Mouse (Mus musculus) embryonic facial prominence, embryonic 11.5 days (tissue): ENCODE data around the gene Tbck. TPM values are rescaled to one million over a fixed set of nuclear protein-coding genes. Genes with fewer than 3 reads are reported as not detected.

Source experiments
- ATAC-seq: fragments of 200-750 bp; cut with Nextera tagmentation; replicated peaks from 2 replicates; pipeline ENCODE4 v1.8.0; 2017; ENCODE audit warnings: low read depth; ENCODE audit not compliant: insufficient number of reproducible peaks, low FRiP score, low TSS enrichment
- DNase-seq: peaks from one replicate; pipeline ENCODE4 v3.0.0-alpha.2; 2015; ENCODE audit warnings: low spot score
- H3K27ac ChIP-seq: fragments of 300-500 bp; sonication (generic); replicated peaks from 2 replicates; pipeline ENCODE4 v1.5.1; 2014; ENCODE audit warnings: mild to moderate bottlenecking, low read depth, low read length, control low read depth
- H3K27me3 ChIP-seq: fragments of 300-500 bp; sonication (generic); 2 replicates; pipeline ENCODE4 v1.6.1; 2014; ENCODE audit warnings: mild to moderate bottlenecking, low read length, moderate library complexity, mixed read lengths; ENCODE audit not compliant: control insufficient read depth, insufficient read depth
- H3K36me3 ChIP-seq: fragments of 300-500 bp; sonication (generic); replicated peaks from 2 replicates; pipeline ENCODE4 v1.6.1; 2014; ENCODE audit warnings: low read depth, mild to moderate bottlenecking, low read length, moderate library complexity, mixed read lengths; ENCODE audit not compliant: control insufficient read depth, insufficient read depth
- H3K4me1 ChIP-seq: fragments of 300-500 bp; sonication (generic); 2 replicates; pipeline ENCODE4 v1.6.1; 2014; ENCODE audit warnings: low read length, mixed read lengths; ENCODE audit not compliant: control insufficient read depth, insufficient read depth
- H3K4me2 ChIP-seq: fragments of 300-500 bp; sonication (generic); 2 replicates; pipeline ENCODE4 v1.6.1; 2014; ENCODE audit warnings: low read depth, mild to moderate bottlenecking, control low read depth, low read length, moderate library complexity
- H3K4me3 ChIP-seq: fragments of 300-500 bp; sonication (generic); 2 replicates; pipeline ENCODE4 v1.5.1; 2014; ENCODE audit warnings: low read depth, low read length, control low read depth
- H3K9ac ChIP-seq: fragments of 300-500 bp; sonication (generic); replicated peaks from 2 replicates; pipeline ENCODE4 v1.6.1; 2014; ENCODE audit warnings: mild to moderate bottlenecking, control low read depth, low read length
- H3K9me3 ChIP-seq: fragments of 300-500 bp; sonication (generic); replicated peaks from 2 replicates; pipeline ENCODE4 v1.6.1; 2016; ENCODE audit warnings: mild to moderate bottlenecking, low read length, inconsistent platforms, mixed read lengths; ENCODE audit not compliant: control insufficient read depth
- WGBS: fragments of 180-500 bp; shearing (Covaris S2); extraction: QIAGEN DNeasy Blood & Tissue Kit; methylation state at CpG from one replicate; pipeline ENCODE4 v1.1.7; 2014; 5-methylcytosine and 5-hydroxymethylcytosine counted together
- polyA plus RNA-seq: library from polyadenylated mRNA; unstranded; fragments of >200 nt; fragmentation: Nextera tagmentation; extraction: Ambion mirVana; gene quantifications from 2 replicates; pipeline ENCODE4 v1.2.1, GENCODE M21; 2014

Gene Tbck
- polyA plus RNA-seq, 1 experiment from 2014 or later, result 23.0 TPM

DNA sequence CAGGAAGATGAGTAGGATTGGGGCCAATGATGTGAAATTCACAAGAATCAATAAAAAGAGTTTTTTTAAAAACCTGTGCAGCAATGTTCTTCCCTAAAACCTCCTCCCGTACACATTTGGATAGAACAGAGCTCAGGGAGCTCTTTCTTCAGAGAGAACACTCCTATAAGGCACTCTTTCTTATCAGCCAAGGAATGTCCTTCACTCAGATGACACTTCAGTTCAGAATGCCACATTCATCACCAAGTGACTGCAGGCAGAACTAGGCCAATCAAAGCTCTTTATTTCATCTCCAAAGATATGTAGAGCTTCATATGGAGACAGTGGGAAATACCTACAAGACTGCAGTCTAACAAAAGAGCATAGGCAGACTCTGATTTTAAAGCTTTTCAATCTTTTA lies 116.3 kb downstream of the Tbck start:
- Histone ChIP-seq H3K4me2 (no peak overlapping the region), H3K9me3 (no peaks in the 10 kb centered on the region), H3K4me3 (no peak overlapping the region), H3K27me3 (no peaks in the 10 kb centered on the region), H3K27ac (no peak overlapping the region), H3K4me1 (no peaks in the 10 kb centered on the region), H3K9ac (no peak overlapping the region), H3K36me3 (no peaks in the 10 kb centered on the region)
- ATAC-seq (no peak), DNase-seq (no peak)
- WGBS, result 65% methylated on average over 1 of the region's 1 CpGs

- Histone ChIP-seq H3K9me3 (no peaks in the 10 kb centered on the region), H3K4me1 (no peaks in the 10 kb centered on the region), H3K27me3 (no peaks in the 10 kb centered on the region), H3K27ac (no peak overlapping the region), H3K9ac (no peak overlapping the region), H3K36me3 (no peaks in the 10 kb centered on the region), H3K4me3 (no peak overlapping the region), H3K4me2 (no peak overlapping the region)
- no peak for DNase-seq
- no peak for ATAC-seq
- WGBS, result 87% methylated on average over 3 of the region's 3 CpGs
Observed at GRCm38 (mm10) chr3:132801910-132802309, 118.0 kb downstream of the Tbck start.

- no peak for ATAC-seq
- Histone ChIP-seq H3K27me3 (no peaks in the 10 kb centered on the region), H3K4me3 (no peak overlapping the region), H3K27ac (no peak overlapping the region), H3K9me3 (no peaks in the 10 kb centered on the region), H3K4me1 (no peaks in the 10 kb centered on the region), H3K4me2 (no peak overlapping the region), H3K36me3 (no peaks in the 10 kb centered on the region), H3K9ac (no peak overlapping the region)
- no peak for DNase-seq
- WGBS, result 74% methylated on average over 2 of the region's 2 CpGs
Observed at GRCm38 (mm10) chr3:132807888-132808579, 124.1 kb downstream of the Tbck start.

DNA sequence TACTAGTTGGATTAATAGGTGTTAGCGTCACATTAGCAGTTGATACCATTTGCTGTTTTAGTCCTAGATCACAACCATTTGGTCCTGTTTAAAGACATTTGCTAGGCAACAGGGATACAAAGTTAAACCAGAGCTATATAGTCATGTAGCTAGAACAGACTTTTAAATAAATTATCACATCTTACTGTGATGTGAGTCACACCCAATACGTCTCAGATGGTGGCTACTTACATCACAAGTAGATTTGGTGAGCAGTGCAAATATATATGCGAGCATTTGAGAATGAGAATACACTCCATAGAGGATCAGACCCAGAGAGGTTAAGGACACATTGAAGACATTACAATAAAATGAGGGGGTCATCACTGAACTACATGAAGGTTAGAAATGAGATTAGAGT lies 125.0 kb downstream of the Tbck start:
- DNase-seq, result no peak
- no peaks in the 10 kb centered on the region for H3K9me3 ChIP-seq
- WGBS, result 90% methylated on average over 3 of the region's 3 CpGs
- H3K4me3 ChIP-seq, result no peak overlapping the region
- H3K36me3 ChIP-seq, result no peaks in the 10 kb centered on the region
- no peak overlapping the region for H3K4me2 ChIP-seq
- H3K9ac ChIP-seq, result no peak overlapping the region
- no peaks in the 10 kb centered on the region for H3K27me3 ChIP-seq
- no peak overlapping the region for H3K27ac ChIP-seq
- H3K4me1 ChIP-seq, result no peaks in the 10 kb centered on the region
- no peak for ATAC-seq

GRCm38 (mm10) chr3:132811791-132812190 lies 127.8 kb downstream of the Tbck start:
- Histone ChIP-seq H3K4me2 (no peak overlapping the region), H3K27me3 (no peaks in the 10 kb centered on the region), H3K36me3 (no peaks in the 10 kb centered on the region), H3K27ac (no peak overlapping the region), H3K9me3 (no peaks in the 10 kb centered on the region), H3K9ac (no peak overlapping the region), H3K4me1 (no peaks in the 10 kb centered on the region), H3K4me3 (no peak overlapping the region)
- no peak for DNase-seq
- 84% methylated on average over 5 of the region's 5 CpGs for WGBS
- ATAC-seq, result no peak

DNA sequence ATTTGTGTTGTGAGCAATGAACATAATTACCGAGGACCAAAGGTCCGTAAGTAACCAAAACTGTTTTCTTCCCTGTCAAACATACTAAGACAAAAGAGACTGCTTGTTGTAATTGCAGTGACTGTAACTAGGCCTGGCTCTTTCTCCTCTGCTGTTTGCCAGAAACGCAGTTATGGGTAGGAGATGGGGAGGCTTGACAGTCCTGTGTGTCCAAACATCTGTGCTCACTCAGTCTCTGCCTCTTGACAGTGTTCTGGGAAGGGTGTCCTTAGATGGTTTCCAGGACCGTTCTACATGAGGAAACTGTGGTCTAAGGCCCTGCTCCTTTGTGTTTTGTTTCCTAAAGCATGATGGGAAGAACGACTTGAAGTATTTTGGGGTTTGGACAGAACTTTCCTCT lies 128.4 kb downstream of the Tbck start:
- Histone ChIP-seq H3K4me2 (no peak overlapping the region), H3K36me3 (no peaks in the 10 kb centered on the region), H3K9ac (no peak overlapping the region), H3K27me3 (no peaks in the 10 kb centered on the region), H3K4me1 (no peaks in the 10 kb centered on the region), H3K9me3 (no peaks in the 10 kb centered on the region), H3K4me3 (no peak overlapping the region), H3K27ac (no peak overlapping the region)
- ATAC-seq (no peak), DNase-seq (no peak)
- 75% methylated on average over 5 of the region's 5 CpGs for WGBS

GRCm38 (mm10) chr3:132813147-132813546 lies 129.2 kb downstream of the Tbck start:
- H3K9ac ChIP-seq, result no peak overlapping the region
- H3K27me3 ChIP-seq, result no peaks in the 10 kb centered on the region
- ATAC-seq, result no peak
- 79% methylated on average over 3 of the region's 3 CpGs for WGBS
- no peak overlapping the region for H3K4me2 ChIP-seq
- no peaks in the 10 kb centered on the region for H3K36me3 ChIP-seq
- DNase-seq, result no peak
- H3K27ac ChIP-seq, result no peak overlapping the region
- no peaks in the 10 kb centered on the region for H3K9me3 ChIP-seq
- no peak overlapping the region for H3K4me3 ChIP-seq
- no peaks in the 10 kb centered on the region for H3K4me1 ChIP-seq

GRCm38 (mm10) chr3:132813706-132814497 lies 130.0 kb downstream of the Tbck start:
- no peak overlapping the region for H3K9ac ChIP-seq
- 87% methylated on average over 9 of the region's 9 CpGs for whole genome bisulfite sequencing
- H3K4me1 ChIP-seq, result no peaks in the 10 kb centered on the region
- DNase-seq (no peak), ATAC-seq (no peak; the same call in 1 of the 2 replicates)
- no peaks in the 10 kb centered on the region for H3K9me3 ChIP-seq
- H3K4me2 ChIP-seq, result no peak overlapping the region
- H3K27me3 ChIP-seq, result no peaks in the 10 kb centered on the region
- H3K27ac ChIP-seq, result no peak overlapping the region
- no peaks in the 10 kb centered on the region for H3K36me3 ChIP-seq
- no peak overlapping the region for H3K4me3 ChIP-seq
